Mouse (Mus musculus) spleen, adult 2 months (tissue): ENCODE measurements around the gene Nxn.

Experiments used
- CTCF ChIP-seq: fragments of 200-500 bp; IDR thresholded peaks from 2 replicates; pipeline ENCODE4 v1.5.1; 2011; ENCODE audit warnings: mild to moderate bottlenecking, inconsistent platforms; ENCODE audit not compliant: insufficient read depth, insufficient read length, insufficient replicate concordance; ENCODE audit errors: extremely low read depth
- POLR2A ChIP-seq: fragments of 200-500 bp; IDR thresholded peaks from 2 replicates; pipeline ENCODE4 v1.6.1; 2011; ENCODE audit warnings: low read depth, low read length, inconsistent platforms

DNA sequence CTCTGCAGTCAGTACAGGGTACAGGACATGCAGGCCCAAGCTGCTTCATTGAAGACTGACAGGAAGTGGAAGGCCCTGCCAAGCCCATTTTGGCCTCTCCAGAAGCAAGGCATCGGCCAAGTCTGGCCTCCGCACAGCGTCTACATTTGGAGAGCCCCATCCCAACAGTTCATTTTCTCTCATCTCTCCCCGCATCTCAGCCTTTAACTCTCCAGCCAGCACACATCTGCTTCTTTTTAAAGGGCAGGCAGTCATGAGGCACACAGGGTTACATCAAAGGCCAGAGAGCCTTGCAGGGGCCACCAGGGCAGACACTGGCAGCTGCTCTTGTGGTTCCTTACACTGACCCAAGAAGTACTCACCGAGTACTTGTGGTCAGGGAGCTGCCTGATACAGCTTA, 89.1 kb downstream of the Nxn start:
- TF ChIP-seq CTCF = no peak
- no peak for TF ChIP-seq POLR2A
